Mouse (Mus musculus): ENCODE results near the gene Hey2. TPM values are rescaled to one million over a fixed set of nuclear protein-coding genes. Genes with fewer than 3 reads are reported as not detected.

Gene Hey2
- polyA plus RNA-seq, 1 experiment from 2014 or later = 1.8 TPM

Other genes with a start within 250 kb of the Hey2 start
- 31.8 and 36.3 TPM in 2 replicates for gene Trmt11, start 242.1 kb downstream of the Hey2 start, polyA plus RNA-seq (2014; fragmentation: Nextera tagmentation; extraction: Ambion mirVana)
- gene Hint3, start 213.2 kb downstream of the Hey2 start, polyA plus RNA-seq (2014; fragmentation: Nextera tagmentation; extraction: Ambion mirVana) = 14.1 and 18.1 TPM in 2 replicates
- gene Ncoa7, start 39.5 kb downstream of the Hey2 start, polyA plus RNA-seq (2014; fragmentation: Nextera tagmentation; extraction: Ambion mirVana) = 9.2 and 9.4 TPM in 2 replicates